Mouse (Mus musculus) left cerebral cortex, postnatal 4 days (tissue): ENCODE results near the gene Rfxank. TPM values are rescaled to one million over a fixed set of nuclear protein-coding genes. Genes with fewer than 3 reads are reported as not detected.

Source experiments
- DNase-seq: peaks from one replicate; pipeline ENCODE4 v3.0.0-alpha.2; 2022
- intact Hi-C: fragments of 180-260 bp; cut with DNase I; formaldehyde crosslinking; loops from one replicate; pipeline ENCODE4 v1.15.1; 2025
- total RNA-seq, 2 experiments: library from RNA; stranded (reverse); gene quantifications; 2 replicates each; pipeline ENCODE4 v1.2.3; 2021

Gene Rfxank
- total RNA-seq = 10 to 100 TPM; 11.7 to 14.6 TPM

GRCm38 (mm10) chr8:70139026-70139857, at the start of gene Rfxank, which contains the start of the genes Borcs8 and Mef2b:
TSS of gene Rfxank (minus strand) at chr8:70139154.
TSS of gene Borcs8 (plus strand) at chr8:70139499.
TSS of gene Mef2b (plus strand) at chr8:70139711.
- intact Hi-C loops = no loop called here
- peak; percentile 100 for DNase-seq

- DNase-seq = no peak
- intact Hi-C loops = no loop called here
Observed at GRCm38 (mm10) chr8:70188707-70189106, 49.8 kb upstream of the Rfxank start.

- no peak for DNase-seq
- intact Hi-C loops = no loop called here
Observed at GRCm38 (mm10) chr8:70183194-70183593, 44.2 kb upstream of the Rfxank start.

GRCm38 (mm10) chr8:70181903-70182252, 42.9 kb upstream of the Rfxank start:
- DNase-seq = no peak
- intact Hi-C loops = no loop called here

- intact Hi-C loops = no loop called here
- no peak for DNase-seq
Observed at GRCm38 (mm10) chr8:70181212-70181902, 42.4 kb upstream of the Rfxank start.

GRCm38 (mm10) chr8:70179082-70179481, 40.1 kb upstream of the Rfxank start:
- intact Hi-C loops = no loop called here
- no peak for DNase-seq

GRCm38 (mm10) chr8:70178231-70178630, 39.3 kb upstream of the Rfxank start:
- no peak for DNase-seq
- intact Hi-C loops = no loop called here

GRCm38 (mm10) chr8:70174079-70174478, 35.1 kb upstream of the Rfxank start:
- DNase-seq = no peak
- intact Hi-C loops = no loop called here

GRCm38 (mm10) chr8:70173320-70173719, 34.4 kb upstream of the Rfxank start:
- DNase-seq = no peak
- intact Hi-C loops = no loop called here

- DNase-seq = peak; percentile 88
Observed at GRCm38 (mm10) chr8:70172043-70172681, 33.2 kb upstream of the Rfxank start, which contains the start of gene Tmem161a. TSS of gene Tmem161a (plus strand) at chr8:70172356.

GRCm38 (mm10) chr8:70171240-70171639, 32.3 kb upstream of the Rfxank start:
- no peak for DNase-seq
- intact Hi-C loops = no loop called here

More at GRCm38 (mm10) chr8:70172043-70172681, 33.2 kb upstream of the Rfxank start, which contains the start of gene Tmem161a:
- intact Hi-C loops = no loop called here

- intact Hi-C loops = no loop called here
- DNase-seq = no peak
Observed at GRCm38 (mm10) chr8:70170748-70171147, 31.8 kb upstream of the Rfxank start.

GRCm38 (mm10) chr8:70170116-70170515, 31.2 kb upstream of the Rfxank start:
- no peak for DNase-seq
- intact Hi-C loops = no loop called here

- peak; percentile 83 for DNase-seq
- intact Hi-C loops = loop anchor here (10.0 kb wide), 1 partner anchor 252 kb away; no protein-coding TSS in a partner anchor
Observed at GRCm38 (mm10) chr8:70166504-70167110, 27.7 kb upstream of the Rfxank start.

- intact Hi-C loops = loop anchor here (10.0 kb wide), 1 partner anchor 249 kb away; no protein-coding TSS in a partner anchor
Observed at GRCm38 (mm10) chr8:70163316-70163715, 24.4 kb upstream of the Rfxank start.

GRCm38 (mm10) chr8:70160015-70160414, 21.1 kb upstream of the Rfxank start:
- intact Hi-C loops = loop anchor here (10.0 kb wide), 1 partner anchor 245 kb away; no protein-coding TSS in a partner anchor
- no peak for DNase-seq

More at GRCm38 (mm10) chr8:70163316-70163715, 24.4 kb upstream of the Rfxank start:
- DNase-seq = no peak

GRCm38 (mm10) chr8:70159211-70159610, 20.3 kb upstream of the Rfxank start:
- intact Hi-C loops = no loop called here
- no peak for DNase-seq

- DNase-seq = peak; percentile 69
- intact Hi-C loops = no loop called here
Observed at GRCm38 (mm10) chr8:70158069-70158853, 19.3 kb upstream of the Rfxank start.

- intact Hi-C loops = no loop called here
- DNase-seq = no peak
Observed at GRCm38 (mm10) chr8:70157240-70157800, 18.4 kb upstream of the Rfxank start.
